Mouse (Mus musculus) ES-E14 (cell line): ENCODE data around the gene Rwdd2a. TPM values are rescaled to one million over a fixed set of nuclear protein-coding genes. Genes with fewer than 3 reads are reported as not detected.

Experiments
- DNase-seq: peaks from one replicate; pipeline ENCODE4 v3.0.0-alpha.2; 2013; ENCODE audit warnings: low read depth, low spot score
- H3K27ac ChIP-seq: 2 replicates; pipeline ENCODE4 v1.5.1; 2012; ENCODE audit warnings: low read depth, mild to moderate bottlenecking, low read length, moderate library complexity, mixed read lengths; ENCODE audit not compliant: poor library complexity, insufficient read depth, severe bottlenecking
- H3K36me3 ChIP-seq: 2 replicates; pipeline ENCODE4 v1.6.1; 2012; ENCODE audit warnings: mild to moderate bottlenecking, low read length, moderate library complexity, mixed read lengths; ENCODE audit not compliant: control insufficient read depth, poor library complexity, insufficient read depth, severe bottlenecking
- H3K4me1 ChIP-seq, 2 experiments: fragments of 150-350 bp in 1 of 2; sonication (generic) in 1 of 2; 2 replicates each; pipeline ENCODE4 v1.6.1; 2012; ENCODE audit warnings: low read length in 2 of 2, mild to moderate bottlenecking in 1 of 2, mixed read lengths in 1 of 2; ENCODE audit not compliant: control insufficient read depth in 2 of 2, insufficient read depth in 2 of 2, poor library complexity in 1 of 2
- H3K4me3 ChIP-seq, 2 experiments: fragments of 150-350 bp in 1 of 2; sonication (generic) in 1 of 2; 2 replicates each; pipeline ENCODE4 v1.5.1; 2012; ENCODE audit warnings: low read length in 2 of 2, low read depth in 1 of 2, mild to moderate bottlenecking in 1 of 2, mixed read lengths in 1 of 2; ENCODE audit not compliant: insufficient read depth in 1 of 2, poor library complexity in 1 of 2, severe bottlenecking in 1 of 2
- H3K9ac ChIP-seq: 2 replicates; pipeline ENCODE4 v1.6.1; 2012; ENCODE audit warnings: low read depth, mild to moderate bottlenecking, low read length, mixed read lengths; ENCODE audit not compliant: poor library complexity, insufficient read depth, severe bottlenecking
- H3K9me3 ChIP-seq: fragments of 150-350 bp; sonication (generic); 2 replicates; pipeline ENCODE4 v1.6.1; 2012; ENCODE audit warnings: low read depth, mild to moderate bottlenecking, low read length; ENCODE audit not compliant: control insufficient read depth, insufficient read depth
- CHD2 ChIP-seq: IDR thresholded peaks from 2 replicates; pipeline ENCODE4 v1.6.1; 2014; ENCODE audit warnings: mild to moderate bottlenecking, low read depth, low read length, inconsistent platforms
- HCFC1 ChIP-seq: IDR thresholded peaks from 2 replicates; pipeline ENCODE4 v1.6.1; 2012; ENCODE audit warnings: low read length, inconsistent platforms, borderline replicate concordance; ENCODE audit not compliant: insufficient read depth
- MAFK ChIP-seq: IDR thresholded peaks from 2 replicates; pipeline ENCODE4 v1.6.1; 2014; ENCODE audit warnings: mild to moderate bottlenecking, low read depth, low read length, inconsistent platforms; ENCODE audit not compliant: insufficient read depth
- ZC3H11A ChIP-seq: IDR thresholded peaks from 2 replicates; pipeline ENCODE4 v1.6.1; 2012; ENCODE audit warnings: low read depth, mild to moderate bottlenecking, inconsistent platforms, low read length, borderline replicate concordance
- ZNF384 ChIP-seq: IDR thresholded peaks from 2 replicates; pipeline ENCODE4 v1.6.1; 2012; ENCODE audit warnings: low read depth, low read length, inconsistent platforms
- in situ Hi-C, 2 experiments: fragments of 600-800 bp; cut with MboI; formaldehyde crosslinking; loops; one replicate each; pipeline ENCODE4 v1.15.1; 2025; ENCODE audit warnings: low sequenced_read_pairs in 2 of 2, inconsistent platforms in 1 of 2; ENCODE audit not compliant: unreplicated experiment in 2 of 2
- total RNA-seq: library from RNA; depleted of rRNA; stranded (reverse); fragments of 300-350 nt; gene quantifications from 2 replicates; pipeline ENCODE4 v1.2.3, GENCODE M21; 2012

The Rwdd2a gene
- total RNA-seq, 1 experiment = 5.4 TPM

DNA sequence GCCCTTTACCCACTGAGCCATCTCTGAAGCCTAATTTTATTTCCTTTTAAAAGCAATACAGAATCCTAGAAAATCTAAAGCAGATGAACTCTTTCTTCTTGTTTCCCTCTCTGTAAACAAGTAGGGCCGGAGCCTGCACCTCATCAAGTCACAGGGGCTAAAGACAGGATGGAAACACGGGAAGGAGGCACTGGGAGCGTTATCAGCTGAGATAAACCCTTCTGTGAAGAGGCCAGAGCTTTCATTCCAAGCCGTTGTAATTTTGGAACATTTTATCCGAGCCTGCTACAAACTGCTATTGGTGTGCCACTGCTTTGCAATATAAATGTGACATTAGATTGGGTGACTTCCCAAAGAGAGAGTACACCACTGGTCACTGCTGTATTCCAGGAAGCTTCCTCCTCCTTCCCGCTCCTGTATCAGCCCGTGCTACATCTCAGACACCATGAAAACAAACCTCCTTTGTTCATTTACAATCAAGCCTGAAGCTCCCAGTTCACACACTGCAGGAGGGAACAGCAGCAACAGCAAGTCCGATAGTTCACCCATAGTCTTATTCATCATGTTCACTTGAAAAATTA lies 28.0 kb downstream of the Rwdd2a start:
- Histone ChIP-seq H3K4me1 (no peaks in the 10 kb centered on the region), H3K27ac (no peak overlapping the region), H3K9ac (no peak overlapping the region), H3K4me3 (no peak overlapping the region), H3K36me3 (no peaks in the 10 kb centered on the region), H3K9me3 (no peaks in the 10 kb centered on the region)
- DNase-seq = no peak
- in situ Hi-C loops = loop anchor here (10.0 to 25.0 kb wide), 2 partner anchors 145 to 162 kb away; partner anchors contain the start of gene Prss35 (in 1 of the 2)
- no peak for TF ChIP-seq HCFC1
- no peak for TF ChIP-seq MAFK
- no peak for TF ChIP-seq ZC3H11A
- no peak for TF ChIP-seq ZNF384
- TF ChIP-seq CHD2 = no peak

DNA sequence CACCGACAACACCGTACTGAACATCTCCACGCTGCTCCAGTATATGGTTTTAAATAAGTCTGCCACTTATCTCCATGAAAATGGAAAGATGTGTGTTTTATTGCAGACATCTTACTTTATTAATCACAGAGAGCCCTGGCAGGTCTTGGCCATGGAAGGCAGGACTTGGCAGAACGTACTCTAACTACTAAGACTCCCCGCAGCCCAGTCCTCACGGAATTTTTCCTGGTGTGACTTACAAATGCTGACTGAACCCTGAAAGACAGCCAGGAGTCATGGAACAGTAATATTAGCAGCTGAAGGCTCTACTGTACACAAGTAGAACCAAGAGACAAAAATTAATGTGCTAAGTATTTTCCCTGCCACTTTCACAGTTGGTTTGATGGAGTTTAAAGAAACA lies 34.0 kb downstream of the Rwdd2a start:
- no peak for DNase-seq
- no peak overlapping the region for H3K9ac ChIP-seq
- TF ChIP-seq MAFK (no peak), ZNF384 (no peak), ZC3H11A (no peak), CHD2 (no peak), HCFC1 (no peak)
- no peaks in the 10 kb centered on the region for H3K9me3 ChIP-seq
- no peak overlapping the region for H3K4me3 ChIP-seq
- no peaks in the 10 kb centered on the region for H3K4me1 ChIP-seq
- H3K27ac ChIP-seq = no peak overlapping the region
- H3K36me3 ChIP-seq = no peaks in the 10 kb centered on the region
- in situ Hi-C loops = no loop called here

DNA sequence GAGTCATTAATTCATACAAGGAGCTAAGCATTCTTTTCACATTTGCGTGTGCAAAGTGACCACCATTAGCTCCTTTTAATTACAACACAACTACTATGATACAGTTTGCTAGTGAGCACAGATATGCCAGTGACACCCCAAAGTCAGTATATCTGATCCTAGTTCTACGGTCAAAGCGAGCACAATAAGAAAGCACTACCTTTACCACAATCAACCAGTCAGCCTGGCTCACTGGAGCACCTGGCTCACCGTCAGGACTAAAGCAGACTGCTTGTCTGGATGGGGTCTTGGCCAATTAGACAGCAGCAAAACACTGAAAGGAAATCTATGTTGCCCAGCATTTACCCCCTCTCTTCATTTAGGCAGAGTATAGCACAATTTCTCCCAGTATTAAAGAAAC lies 40.3 kb downstream of the Rwdd2a start:
- TF ChIP-seq ZNF384 (no peak), MAFK (no peak), CHD2 (no peak), HCFC1 (no peak), ZC3H11A (no peak)
- H3K4me1 ChIP-seq = no peaks in the 10 kb centered on the region
- H3K36me3 ChIP-seq = no peaks in the 10 kb centered on the region
- H3K4me3 ChIP-seq = no peak overlapping the region
- no peaks in the 10 kb centered on the region for H3K9me3 ChIP-seq
- no peak overlapping the region for H3K9ac ChIP-seq
- in situ Hi-C loops = no loop called here
- H3K27ac ChIP-seq = no peak overlapping the region
- DNase-seq = no peak

DNA sequence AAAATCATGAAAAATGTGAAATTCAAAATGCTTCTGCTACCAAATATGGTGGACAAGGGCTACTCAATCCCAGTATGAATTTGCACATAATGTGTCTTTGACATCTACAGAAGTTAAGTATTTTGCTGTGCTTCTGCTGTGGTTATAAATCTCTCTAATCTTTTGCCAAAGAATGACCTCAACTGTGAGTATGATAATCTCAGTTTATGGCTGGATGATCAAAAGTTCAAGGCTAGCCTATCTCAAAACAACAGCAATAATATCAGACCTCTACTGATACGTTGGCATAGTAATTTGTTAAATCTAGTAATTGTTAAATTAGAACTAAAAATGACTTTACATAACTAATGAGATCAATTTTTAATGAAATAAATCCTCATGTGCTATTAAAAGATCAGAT lies 44.0 kb downstream of the Rwdd2a start:
- in situ Hi-C loops = no loop called here
- no peaks in the 10 kb centered on the region for H3K9me3 ChIP-seq
- TF ChIP-seq MAFK = no peak
- TF ChIP-seq CHD2 = no peak
- no peak for TF ChIP-seq ZC3H11A
- TF ChIP-seq ZNF384 = no peak
- TF ChIP-seq HCFC1 = no peak
- no peak overlapping the region for H3K9ac ChIP-seq
- no peaks in the 10 kb centered on the region for H3K4me1 ChIP-seq
- H3K36me3 ChIP-seq = no peaks in the 10 kb centered on the region
- DNase-seq = no peak
- H3K4me3 ChIP-seq = no peak overlapping the region
- H3K27ac ChIP-seq = no peak overlapping the region
